Mouse (Mus musculus) stomach, embryonic 15.5 days (tissue): ENCODE measurements around the gene Tead1. TPM values are rescaled to one million over a fixed set of nuclear protein-coding genes. Genes with fewer than 3 reads are reported as not detected.
A peak's percentile ranks its signal among the peaks of the same experiment; 100 is the strongest.

Experiments used
- ATAC-seq: fragments of 200-750 bp; cut with Nextera tagmentation; 2 replicates; pipeline ENCODE4 v1.8.0; 2017; ENCODE audit warnings: low read depth, moderate number of reproducible peaks, moderate TSS enrichment; ENCODE audit not compliant: insufficient read depth, low FRiP score
- H3K27ac ChIP-seq: fragments of 300-500 bp; sonication (generic); 2 replicates; pipeline ENCODE4 v1.5.1; 2015; ENCODE audit warnings: mild to moderate bottlenecking, inconsistent platforms
- H3K27me3 ChIP-seq: fragments of 300-500 bp; sonication (generic); replicated peaks from 2 replicates; pipeline ENCODE4 v1.6.1; 2015; ENCODE audit warnings: inconsistent platforms
- H3K36me3 ChIP-seq: fragments of 300-500 bp; sonication (generic); 2 replicates; pipeline ENCODE4 v1.6.1; 2015; ENCODE audit warnings: inconsistent platforms
- H3K4me1 ChIP-seq: fragments of 300-500 bp; sonication (generic); 2 replicates; pipeline ENCODE4 v1.6.1; 2015; ENCODE audit warnings: inconsistent platforms
- H3K4me2 ChIP-seq: fragments of 300-500 bp; sonication (generic); 2 replicates; pipeline ENCODE4 v1.6.1; 2015; ENCODE audit warnings: mild to moderate bottlenecking, inconsistent platforms
- H3K4me3 ChIP-seq: fragments of 300-500 bp; sonication (generic); replicated peaks from 2 replicates; pipeline ENCODE4 v1.5.1; 2015; ENCODE audit warnings: inconsistent platforms
- H3K9ac ChIP-seq: fragments of 300-500 bp; sonication (generic); 2 replicates; pipeline ENCODE4 v1.6.1; 2015; ENCODE audit warnings: inconsistent platforms
- H3K9me3 ChIP-seq: fragments of 300-500 bp; sonication (generic); 2 replicates; pipeline ENCODE4 v1.6.1; 2016; ENCODE audit warnings: inconsistent platforms
- WGBS: fragments of 180-500 bp; shearing (Covaris S2); methylation state at CpG from one replicate; pipeline ENCODE4 v1.1.7; 2015; 5-methylcytosine and 5-hydroxymethylcytosine counted together
- polyA plus RNA-seq: library from polyadenylated mRNA; unstranded; fragments of >200 nt; fragmentation: Nextera tagmentation; extraction: Ambion mirVana; gene quantifications from 2 replicates; pipeline ENCODE4 v1.2.1, GENCODE M21; 2015

Tead1 gene
- polyA plus RNA-seq, 1 experiment from 2014 or later = 25.7 TPM

- Histone ChIP-seq H3K4me3 (no peak overlapping the region), H3K27me3 (no peaks in the 10 kb centered on the region), H3K9me3 (no peaks in the 10 kb centered on the region), H3K9ac (no peak overlapping the region), H3K36me3 (no peaks in the 10 kb centered on the region), H3K4me2 (peak overlapping the region; percentile 26), H3K27ac (peak overlapping the region; percentile 67), H3K4me1 (peaks cover 35% of the 10 kb centered on the region)
- WGBS = 4% methylated on average over 11 of the region's 11 CpGs
- peak; percentile 73 for ATAC-seq
Observed at GRCm38 (mm10) chr7:112743621-112744395, 64.7 kb downstream of the Tead1 start.

- H3K9ac ChIP-seq = no peak overlapping the region
- no peaks in the 10 kb centered on the region for H3K9me3 ChIP-seq
- H3K27ac ChIP-seq = no peak overlapping the region
- no peaks in the 10 kb centered on the region for H3K36me3 ChIP-seq
- H3K4me2 ChIP-seq = no peak overlapping the region
- WGBS = 76% methylated on average over 3 of the region's 3 CpGs
- peaks cover 17% of the 10 kb centered on the region for H3K4me1 ChIP-seq
- no peak for ATAC-seq
- no peaks in the 10 kb centered on the region for H3K27me3 ChIP-seq
- H3K4me3 ChIP-seq = no peak overlapping the region
Observed at GRCm38 (mm10) chr7:112747187-112747586, 68.1 kb downstream of the Tead1 start.

- H3K4me1 ChIP-seq = peaks cover 16% of the 10 kb centered on the region
Observed at GRCm38 (mm10) chr7:112747836-112748235, 68.7 kb downstream of the Tead1 start.

GRCm38 (mm10) chr7:112748327-112748726 is 69.2 kb downstream of the Tead1 start:
- Histone ChIP-seq H3K9me3 (no peaks in the 10 kb centered on the region), H3K9ac (no peak overlapping the region), H3K4me1 (peaks cover 11% of the 10 kb centered on the region), H3K27me3 (no peaks in the 10 kb centered on the region), H3K4me3 (no peak overlapping the region), H3K4me2 (no peak overlapping the region), H3K36me3 (no peaks in the 10 kb centered on the region), H3K27ac (no peak overlapping the region)
- ATAC-seq = no peak
- 83% methylated on average over 4 of the region's 4 CpGs for WGBS

More at GRCm38 (mm10) chr7:112747836-112748235, 68.7 kb downstream of the Tead1 start:
- 84% methylated on average over 3 of the region's 3 CpGs for WGBS
- no peaks in the 10 kb centered on the region for H3K36me3 ChIP-seq
- H3K9ac ChIP-seq = no peak overlapping the region
- no peak for ATAC-seq
- H3K4me2 ChIP-seq = no peak overlapping the region
- no peaks in the 10 kb centered on the region for H3K27me3 ChIP-seq
- no peaks in the 10 kb centered on the region for H3K9me3 ChIP-seq
- H3K4me3 ChIP-seq = no peak overlapping the region
- H3K27ac ChIP-seq = no peak overlapping the region

GRCm38 (mm10) chr7:112750101-112750500 is 71.0 kb downstream of the Tead1 start:
- H3K9ac ChIP-seq = no peak overlapping the region
- no peaks in the 10 kb centered on the region for H3K4me1 ChIP-seq
- no peak overlapping the region for H3K4me2 ChIP-seq
- WGBS = 91% methylated on average over 9 of the region's 9 CpGs
- no peaks in the 10 kb centered on the region for H3K36me3 ChIP-seq
- H3K27me3 ChIP-seq = no peaks in the 10 kb centered on the region
- H3K9me3 ChIP-seq = no peaks in the 10 kb centered on the region
- H3K27ac ChIP-seq = no peak overlapping the region
- H3K4me3 ChIP-seq = no peak overlapping the region
- no peak for ATAC-seq

- Histone ChIP-seq H3K27me3 (no peaks in the 10 kb centered on the region), H3K4me1 (no peaks in the 10 kb centered on the region), H3K9ac (no peak overlapping the region), H3K4me2 (no peak overlapping the region), H3K9me3 (no peaks in the 10 kb centered on the region), H3K36me3 (no peaks in the 10 kb centered on the region), H3K27ac (no peak overlapping the region), H3K4me3 (no peak overlapping the region)
- no peak for ATAC-seq
- 86% methylated on average over 6 of the region's 6 CpGs for WGBS
Observed at GRCm38 (mm10) chr7:112752311-112752710, 73.2 kb downstream of the Tead1 start.

- no peak for ATAC-seq
- no peaks in the 10 kb centered on the region for H3K9me3 ChIP-seq
- 0 out of 2 replicates have a peak, but pooled peaks cover 2% of the 10 kb centered on the region for H3K4me1 ChIP-seq
- H3K4me2 ChIP-seq = no peak overlapping the region
- WGBS = 62% methylated on average over 6 of the region's 6 CpGs
- H3K27ac ChIP-seq = no peak overlapping the region
- no peak overlapping the region for H3K9ac ChIP-seq
- H3K36me3 ChIP-seq = no peaks in the 10 kb centered on the region
- H3K27me3 ChIP-seq = no peaks in the 10 kb centered on the region
- H3K4me3 ChIP-seq = no peak overlapping the region
Observed at GRCm38 (mm10) chr7:112753314-112753713, 74.2 kb downstream of the Tead1 start.

GRCm38 (mm10) chr7:112759359-112759975 is 80.3 kb downstream of the Tead1 start:
- Histone ChIP-seq H3K9me3 (no peaks in the 10 kb centered on the region), H3K4me3 (no peak overlapping the region), H3K4me2 (no peak overlapping the region), H3K4me1 (peaks cover 24% of the 10 kb centered on the region), H3K36me3 (no peaks in the 10 kb centered on the region), H3K27me3 (no peaks in the 10 kb centered on the region), H3K27ac (no peak overlapping the region), H3K9ac (no peak overlapping the region)
- WGBS = 82% methylated on average over 23 of the region's 23 CpGs
- ATAC-seq = no peak

GRCm38 (mm10) chr7:112760293-112760692 is 81.2 kb downstream of the Tead1 start:
- H3K4me2 ChIP-seq = no peak overlapping the region
- no peaks in the 10 kb centered on the region for H3K36me3 ChIP-seq
- peaks cover 24% of the 10 kb centered on the region for H3K4me1 ChIP-seq
- H3K9me3 ChIP-seq = no peaks in the 10 kb centered on the region
- H3K9ac ChIP-seq = no peak overlapping the region
- H3K27ac ChIP-seq = peak overlapping the region; percentile 45; the same call in 1 of the 2 replicates
- WGBS = 75% methylated on average over 3 of the region's 3 CpGs
- no peak for ATAC-seq
- no peaks in the 10 kb centered on the region for H3K27me3 ChIP-seq
- H3K4me3 ChIP-seq = no peak overlapping the region

GRCm38 (mm10) chr7:112760782-112761181 is 81.7 kb downstream of the Tead1 start:
- Histone ChIP-seq H3K4me1 (peaks cover 24% of the 10 kb centered on the region), H3K27me3 (no peaks in the 10 kb centered on the region), H3K36me3 (no peaks in the 10 kb centered on the region), H3K9me3 (no peaks in the 10 kb centered on the region), H3K4me2 (no peak overlapping the region), H3K9ac (no peak overlapping the region), H3K4me3 (no peak overlapping the region), H3K27ac (peak overlapping the region; percentile 45; the same call in 1 of the 2 replicates)
- 0 out of 2 replicates have a peak, but pooled peaks have one; percentile 38 for ATAC-seq
- 36% methylated on average over 8 of the region's 8 CpGs for WGBS

- Histone ChIP-seq H3K4me1 (peaks cover 24% of the 10 kb centered on the region), H3K4me2 (no peak overlapping the region), H3K9me3 (no peaks in the 10 kb centered on the region), H3K27ac (no peak overlapping the region), H3K4me3 (no peak overlapping the region), H3K27me3 (no peaks in the 10 kb centered on the region), H3K9ac (no peak overlapping the region), H3K36me3 (no peaks in the 10 kb centered on the region)
- no peak for ATAC-seq
- 74% methylated on average over 2 of the region's 2 CpGs for WGBS
Observed at GRCm38 (mm10) chr7:112762870-112763269, 83.8 kb downstream of the Tead1 start.

GRCm38 (mm10) chr7:112763513-112763912 is 84.4 kb downstream of the Tead1 start:
- H3K27me3 ChIP-seq = no peaks in the 10 kb centered on the region
- H3K9me3 ChIP-seq = no peaks in the 10 kb centered on the region
- H3K4me1 ChIP-seq = peaks cover 22% of the 10 kb centered on the region
- no peaks in the 10 kb centered on the region for H3K36me3 ChIP-seq
- no peak; the same call in 1 of the 2 replicates for ATAC-seq
- 68% methylated on average over 3 of the region's 3 CpGs for WGBS
- no peak overlapping the region for H3K4me3 ChIP-seq
- H3K27ac ChIP-seq = no peak overlapping the region
- H3K4me2 ChIP-seq = no peak overlapping the region
- H3K9ac ChIP-seq = no peak overlapping the region
